Mouse (Mus musculus) testis, adult 2 months (tissue): Measurements from ENCODE around the gene Src. TPM values are rescaled to one million over a fixed set of nuclear protein-coding genes. Genes with fewer than 3 reads are reported as not detected.
A peak's percentile ranks its signal among the peaks of the same experiment; 100 is the strongest.

Experiments used
- H3K27ac ChIP-seq: fragments of 200-500 bp; 2 replicates; pipeline ENCODE4 v1.5.1; 2012; ENCODE audit warnings: low read depth, low read length; ENCODE audit not compliant: control insufficient read depth, insufficient read depth
- H3K27me3 ChIP-seq: fragments of 200-500 bp; 2 replicates; pipeline ENCODE4 v1.6.1; 2012; ENCODE audit warnings: mild to moderate bottlenecking, low read length, moderate library complexity; ENCODE audit not compliant: control insufficient read depth, insufficient read depth
- H3K36me3 ChIP-seq: fragments of 200-500 bp; 2 replicates; pipeline ENCODE4 v1.6.1; 2012; ENCODE audit warnings: mild to moderate bottlenecking, low read length; ENCODE audit not compliant: control insufficient read depth, insufficient read depth
- H3K4me1 ChIP-seq: fragments of 200-500 bp; 2 replicates; pipeline ENCODE4 v1.6.1; 2012; ENCODE audit warnings: low read length; ENCODE audit not compliant: control insufficient read depth, insufficient read depth
- H3K4me3 ChIP-seq: fragments of 200-500 bp; 2 replicates; pipeline ENCODE4 v1.5.1; 2012; ENCODE audit warnings: low read depth, mild to moderate bottlenecking, low read length, moderate library complexity, mixed read lengths; ENCODE audit not compliant: control insufficient read depth
- CTCF ChIP-seq: fragments of 200-500 bp; IDR thresholded peaks from 2 replicates; pipeline ENCODE4 v1.5.1; 2012; ENCODE audit warnings: low read depth, mild to moderate bottlenecking, inconsistent platforms, low read length, moderate library complexity; ENCODE audit not compliant: control insufficient read depth, insufficient read depth, insufficient replicate concordance
- POLR2A ChIP-seq: fragments of 200-500 bp; IDR thresholded peaks from 2 replicates; pipeline ENCODE4 v1.6.1; 2012; ENCODE audit warnings: low read depth, mild to moderate bottlenecking, inconsistent platforms, low read length, moderate library complexity; ENCODE audit not compliant: control insufficient read depth
- polyA plus RNA-seq: library from polyadenylated mRNA; depleted of rRNA; stranded (reverse); fragments of >200 nt; gene quantifications from 2 replicates; pipeline ENCODE4 v1.2.3, GENCODE M21; 2012

Gene Src
- polyA plus RNA-seq, 1 experiment = 8.7 TPM

DNA sequence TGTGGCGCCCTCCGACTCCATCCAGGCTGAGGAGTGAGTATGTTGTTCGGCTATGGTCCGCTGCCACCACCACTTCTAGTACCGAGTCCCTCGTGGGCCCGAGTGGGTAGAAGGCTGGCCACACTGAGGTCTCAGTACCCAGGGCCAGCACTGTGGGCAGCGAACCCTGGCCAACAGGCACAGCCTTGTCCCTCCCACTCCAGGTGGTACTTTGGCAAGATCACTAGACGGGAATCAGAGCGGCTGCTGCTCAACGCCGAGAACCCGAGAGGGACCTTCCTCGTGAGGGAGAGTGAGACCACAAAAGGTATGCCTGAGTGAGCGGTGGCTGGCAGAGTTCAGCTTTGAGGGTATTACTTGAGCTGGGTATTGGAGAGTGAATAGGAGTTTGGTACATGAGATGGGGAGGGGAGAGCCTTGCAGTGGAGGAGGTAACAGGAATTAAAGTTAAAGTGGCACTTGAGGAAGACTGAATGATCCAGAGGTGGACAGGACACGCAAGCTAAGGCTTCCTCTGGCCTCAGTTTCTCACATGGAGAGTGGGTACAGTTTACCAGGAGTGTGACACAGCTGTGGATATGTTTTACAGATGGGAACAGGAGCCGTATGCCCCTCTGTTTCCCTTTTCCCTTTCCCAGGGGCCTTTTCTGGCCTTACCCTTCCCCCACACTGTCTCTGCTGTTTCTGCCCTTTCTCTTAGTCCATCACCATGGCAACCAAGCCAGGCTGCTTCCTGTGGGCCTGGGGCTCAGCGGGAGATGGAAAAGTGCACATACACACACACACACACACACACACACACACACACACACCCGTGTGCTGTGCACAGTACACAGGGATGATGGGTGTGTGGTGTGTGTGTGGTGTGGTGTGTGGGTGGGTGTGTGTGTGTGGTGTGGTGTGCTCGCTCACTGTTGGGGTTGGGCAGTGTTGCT lies 44.8 kb downstream of the Src start:
- no peak for TF ChIP-seq CTCF
- no peak for TF ChIP-seq POLR2A
- no peaks in the 10 kb centered on the region for H3K27me3 ChIP-seq
- H3K4me3 ChIP-seq = no peak overlapping the region
- no peaks in the 10 kb centered on the region for H3K36me3 ChIP-seq
- H3K4me1 ChIP-seq = peaks cover 2% of the 10 kb centered on the region
- H3K27ac ChIP-seq = no peak overlapping the region

DNA sequence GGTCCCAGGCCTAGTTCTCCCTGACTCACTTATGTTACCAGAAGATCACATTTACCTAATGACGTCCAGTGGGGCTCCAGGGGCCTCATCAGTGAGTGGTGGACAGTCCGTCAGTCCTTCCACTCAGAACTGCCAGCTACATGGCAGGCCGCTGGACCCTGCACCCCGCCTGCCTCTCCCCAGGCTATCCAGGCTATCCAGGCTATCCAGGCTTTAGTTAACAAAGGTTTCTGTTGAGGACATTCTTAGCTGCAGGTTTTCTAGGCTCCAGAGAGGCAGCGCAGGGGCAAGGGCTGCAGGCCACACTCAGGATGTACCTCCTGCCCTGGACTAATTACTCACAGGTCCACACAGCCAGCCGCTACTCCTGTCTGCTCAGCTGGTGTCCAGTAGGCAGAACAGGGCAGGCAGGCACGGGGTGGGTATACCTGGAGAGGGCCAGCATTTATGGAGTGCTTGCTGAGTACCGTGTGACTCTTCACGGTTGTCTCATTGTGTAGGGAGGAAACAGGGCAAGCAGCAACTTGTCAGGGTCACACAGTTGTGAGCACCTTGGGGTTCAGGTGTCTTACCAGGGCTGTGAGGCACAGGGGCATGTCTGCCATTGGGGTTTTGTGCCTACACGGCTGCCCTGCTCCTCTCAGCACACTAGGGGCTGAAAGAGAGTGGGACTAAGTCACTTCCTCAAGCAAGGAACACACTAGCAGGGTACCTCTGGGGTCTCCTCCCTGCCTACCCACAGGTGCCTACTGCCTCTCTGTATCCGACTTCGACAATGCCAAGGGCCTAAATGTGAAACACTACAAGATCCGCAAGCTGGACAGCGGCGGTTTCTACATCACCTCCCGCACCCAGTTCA lies 45.9 kb downstream of the Src start:
- Histone ChIP-seq H3K4me3 (no peak overlapping the region), H3K4me1 (peaks cover 2% of the 10 kb centered on the region)
- no peak for TF ChIP-seq CTCF
- no peak for TF ChIP-seq POLR2A

DNA sequence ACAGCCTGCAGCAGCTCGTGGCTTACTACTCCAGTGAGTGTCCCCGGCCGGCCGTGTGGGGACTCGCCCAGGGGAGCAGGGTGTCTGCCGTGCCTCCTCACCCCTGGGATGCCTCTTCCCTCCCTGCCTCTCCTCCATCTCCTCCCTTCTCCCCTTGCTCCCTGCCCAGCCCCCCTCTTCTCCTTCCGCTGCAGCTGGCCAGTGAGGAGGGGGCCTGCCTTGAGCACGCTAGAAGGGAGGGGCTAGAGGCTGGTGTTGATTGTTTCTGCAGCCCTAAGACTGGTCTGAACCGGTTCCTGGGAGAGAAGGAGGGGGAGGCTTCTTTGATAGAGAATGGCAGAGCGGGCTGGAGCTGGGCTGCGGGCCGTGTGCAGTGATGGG lies 46.5 kb downstream of the Src start:
- Histone ChIP-seq H3K27ac (no peak overlapping the region), H3K27me3 (no peaks in the 10 kb centered on the region), H3K4me3 (no peak overlapping the region), H3K36me3 (no peaks in the 10 kb centered on the region), H3K4me1 (peaks cover 2% of the 10 kb centered on the region)
- no peak for TF ChIP-seq CTCF
- no peak for TF ChIP-seq POLR2A

More for the DNA sequence above, 45.9 kb downstream of the Src start:
- H3K27me3 ChIP-seq = no peaks in the 10 kb centered on the region
- no peak overlapping the region for H3K27ac ChIP-seq
- H3K36me3 ChIP-seq = no peaks in the 10 kb centered on the region

DNA sequence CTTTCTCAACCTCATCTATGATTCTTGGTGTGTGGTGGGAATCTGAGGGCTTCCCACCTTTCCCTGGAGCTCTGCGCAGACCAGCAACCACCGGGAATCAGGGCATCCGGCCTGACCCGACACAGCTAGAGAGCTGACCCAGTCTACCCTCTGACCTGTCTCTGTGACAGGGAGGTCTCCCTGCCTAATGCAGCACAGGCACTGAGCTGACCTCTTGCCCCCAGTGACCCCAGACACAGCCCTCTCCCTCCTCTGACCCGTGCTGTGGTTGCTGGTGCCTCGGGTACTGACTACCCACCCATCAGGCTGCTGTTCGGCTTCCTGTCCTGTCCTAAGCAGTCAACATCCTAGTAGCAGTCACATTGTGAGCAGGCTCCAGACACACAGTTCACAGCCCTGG lies 48.6 kb downstream of the Src start:
- Histone ChIP-seq H3K36me3 (no peaks in the 10 kb centered on the region), H3K27me3 (no peaks in the 10 kb centered on the region), H3K4me1 (peaks cover 6% of the 10 kb centered on the region), H3K4me3 (no peak overlapping the region), H3K27ac (no peak overlapping the region)
- no peak for TF ChIP-seq CTCF
- TF ChIP-seq POLR2A = no peak

DNA sequence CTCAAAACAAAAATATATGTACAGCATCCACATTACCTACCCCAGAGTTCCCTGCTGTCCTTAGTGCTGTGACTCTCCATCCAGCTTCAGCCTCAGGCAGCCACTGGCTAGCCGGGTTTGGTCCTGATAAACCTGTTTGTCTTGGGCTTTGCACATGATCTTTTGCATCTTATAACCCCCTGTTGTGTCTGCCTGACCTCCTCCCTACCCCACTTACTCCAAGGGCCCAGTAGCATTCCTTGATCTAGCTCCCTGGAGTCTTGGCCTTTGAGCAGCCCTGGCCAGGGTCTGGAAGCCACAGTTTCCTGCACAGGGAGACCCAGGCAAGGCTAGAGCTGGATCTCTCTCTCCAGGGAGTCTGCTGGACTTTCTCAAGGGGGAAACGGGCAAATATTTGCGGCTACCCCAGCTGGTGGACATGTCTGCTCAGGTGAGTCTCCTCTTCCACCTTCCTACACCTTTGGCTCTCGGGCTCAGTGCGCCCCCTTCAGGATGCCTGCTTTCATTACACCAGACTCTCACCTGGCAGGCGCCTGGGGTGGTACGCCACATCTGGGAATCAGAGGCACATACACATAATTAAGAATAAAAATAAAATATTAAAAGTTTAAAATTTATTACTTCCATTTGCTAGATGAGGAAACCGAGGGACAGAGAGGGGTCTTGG lies 50.0 kb downstream of the Src start:
- no peaks in the 10 kb centered on the region for H3K36me3 ChIP-seq
- no peaks in the 10 kb centered on the region for H3K27me3 ChIP-seq
- H3K4me1 ChIP-seq = peaks cover 6% of the 10 kb centered on the region
- TF ChIP-seq POLR2A (no peak), CTCF (peak; percentile 79; the same call in 1 of the 2 replicates)
- no peak overlapping the region for H3K4me3 ChIP-seq
- no peak overlapping the region for H3K27ac ChIP-seq

DNA sequence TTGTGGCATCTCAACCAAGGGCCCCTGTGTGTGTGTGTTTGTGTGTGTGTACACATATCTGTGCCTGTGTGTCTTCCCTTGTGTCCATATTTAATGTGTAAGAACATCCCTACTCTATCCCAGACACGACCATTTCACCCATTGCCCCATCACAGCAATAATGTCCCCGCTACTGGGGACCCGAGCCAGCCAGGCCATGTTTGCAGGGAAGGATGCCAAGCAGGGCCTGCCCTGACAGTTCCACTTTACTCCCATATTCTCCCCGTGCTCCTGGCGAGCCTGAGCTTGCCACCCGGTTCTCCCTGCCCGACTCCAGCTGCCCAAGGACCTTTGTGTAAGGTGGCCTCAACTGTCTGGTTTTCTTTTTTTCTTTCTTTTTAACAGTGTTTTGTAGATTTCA lies 53.0 kb downstream of the Src start:
- H3K27ac ChIP-seq = no peak overlapping the region
- peaks cover 4% of the 10 kb centered on the region for H3K4me1 ChIP-seq
- no peaks in the 10 kb centered on the region for H3K27me3 ChIP-seq
- TF ChIP-seq CTCF = no peak
- H3K36me3 ChIP-seq = no peaks in the 10 kb centered on the region
- no peak overlapping the region for H3K4me3 ChIP-seq

DNA sequence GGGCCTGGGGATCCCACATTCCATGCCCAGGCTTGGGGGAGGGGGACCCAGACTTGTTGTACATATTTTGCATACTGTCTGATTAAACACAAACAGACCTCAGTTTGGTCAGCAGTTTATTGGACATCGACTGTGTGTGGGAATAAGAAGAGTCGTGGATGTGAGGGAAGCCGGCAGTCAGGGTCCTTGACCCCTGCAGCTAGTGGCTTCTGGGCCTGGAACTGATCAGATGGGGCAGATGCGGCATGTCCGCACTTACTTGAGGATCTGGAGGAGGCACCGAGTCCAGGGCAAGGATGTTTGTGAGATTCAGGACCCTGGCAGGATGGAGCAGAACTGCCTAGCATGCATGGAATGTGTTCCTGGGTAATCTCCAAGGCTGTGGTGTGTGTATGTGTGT lies 53.5 kb downstream of the Src start:
- TF ChIP-seq CTCF (no peak), POLR2A (no peak)
- no peaks in the 10 kb centered on the region for H3K27me3 ChIP-seq
- H3K27ac ChIP-seq = no peak overlapping the region
- H3K4me3 ChIP-seq = no peak overlapping the region
- no peaks in the 10 kb centered on the region for H3K36me3 ChIP-seq
- H3K4me1 ChIP-seq = peaks cover 4% of the 10 kb centered on the region
